17 mouse cellular contexts compared by ENCODE assay signal in the genomic region with DNA sequence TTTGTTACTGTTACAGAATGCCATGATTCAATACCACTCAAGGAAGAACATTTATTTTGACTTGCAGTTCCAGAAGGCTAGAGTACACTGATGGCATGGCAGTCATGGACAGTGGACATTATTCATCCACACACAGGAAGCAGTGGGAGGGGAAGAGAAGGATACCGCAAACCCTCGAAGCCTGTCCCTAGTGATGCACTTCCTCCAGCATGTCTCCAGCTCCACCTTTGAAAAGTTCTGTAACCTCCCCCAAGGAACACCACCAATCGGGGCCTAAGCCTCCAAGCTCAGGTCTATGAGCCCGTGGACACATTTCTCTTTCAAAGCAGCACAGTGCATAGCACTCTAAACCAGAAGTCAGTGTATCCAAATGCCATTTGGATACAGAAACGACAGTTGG.
"Had no signal": no experiment of that assay in that cellular context is flagged by ENCODE, and none has a peak within 500 bp of the region (broad histone marks: within the 10 kb centered on the region; RNA-seq: fewer than 3 reads in every experiment).

No protein-coding gene starts in this region.

- H3K9ac ChIP-seq: kidney, embryonic 15.5 days; limb, embryonic 13.5 days; liver, embryonic 15.5 days; neural tube, embryonic 15.5 days had no signal

- H3K4me2 ChIP-seq: kidney, embryonic 15.5 days; limb, embryonic 13.5 days; liver, embryonic 11.5 days; liver, embryonic 15.5 days; neural tube, embryonic 15.5 days had no signal

- H3K27me3 ChIP-seq: kidney, embryonic 15.5 days; limb, embryonic 13.5 days; liver, embryonic 15.5 days; megakaryocyte, embryonic 14.5 days; neural tube, embryonic 15.5 days had no signal

- H3K4me1 ChIP-seq: liver, embryonic 15.5 days; neural tube, embryonic 15.5 days had no signal

- DNase-seq: kidney, adult 11 months; kidney, postnatal 14 days; layer of hippocampus, adult 9-11 months; lung, adult 2 months; lung, postnatal 36 days; midbrain, embryonic 14.5 days; retina, postnatal 1 day; right cerebral cortex, postnatal 14 days had no signal

- ATAC-seq: inflammation-experienced regulatory T-cells, adult 6 months; lung, postnatal 0 days had no signal

- H3K4me3 ChIP-seq: kidney, embryonic 15.5 days; limb, embryonic 13.5 days; liver, embryonic 15.5 days; megakaryocyte, embryonic 14.5 days; myocyte; neural tube, embryonic 15.5 days had no signal

- H3K9me3 ChIP-seq: kidney, embryonic 15.5 days; limb, embryonic 13.5 days; liver, embryonic 15.5 days; megakaryocyte, embryonic 14.5 days; neural tube, embryonic 15.5 days had no signal

- H3K27ac ChIP-seq: kidney, embryonic 15.5 days; limb, embryonic 13.5 days; liver, embryonic 15.5 days; neural tube, embryonic 15.5 days had no signal

- H3K36me3 ChIP-seq: kidney, embryonic 15.5 days; limb, embryonic 13.5 days; liver, embryonic 15.5 days; neural tube, embryonic 15.5 days had no signal
